Mouse (Mus musculus) thymus, postnatal 14 days (tissue): ENCODE data around the gene Adgrg1.

Source experiments
- DNase-seq: peaks from one replicate; pipeline ENCODE4 v3.0.0; 2021

Adgrg1 gene

GRCm38 (mm10) chr8:94978131-94978530, 3.6 kb downstream of the Adgrg1 start:
- peak; percentile 67 for DNase-seq

- DNase-seq: no peak
Measured at GRCm38 (mm10) chr8:94978593-94979319, 4.2 kb downstream of the Adgrg1 start.

DNA sequence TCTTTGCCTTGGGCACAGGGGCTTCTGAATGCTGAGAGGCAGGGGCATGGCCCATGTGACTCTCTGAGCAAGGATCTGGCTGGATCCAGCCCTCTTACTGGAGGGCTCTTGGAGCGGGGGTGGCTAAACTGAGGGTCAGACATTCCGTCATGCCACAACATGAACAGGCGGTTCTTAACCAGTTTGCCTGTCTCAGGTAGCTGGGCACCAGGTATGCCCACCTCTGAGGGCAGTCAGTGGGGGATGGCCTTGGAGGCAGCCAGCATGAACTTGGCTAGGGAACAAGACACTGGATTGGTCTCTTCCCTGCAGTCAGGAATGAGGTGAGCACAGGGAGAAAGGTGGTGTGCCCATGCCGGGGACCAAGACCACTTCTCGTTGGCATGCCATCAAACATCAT, 5.6 kb downstream of the Adgrg1 start:
- DNase-seq: no peak

GRCm38 (mm10) chr8:94980976-94981375, 6.4 kb downstream of the Adgrg1 start:
- DNase-seq: peak; percentile 39

GRCm38 (mm10) chr8:94981848-94982247, 7.3 kb downstream of the Adgrg1 start:
- no peak for DNase-seq

DNA sequence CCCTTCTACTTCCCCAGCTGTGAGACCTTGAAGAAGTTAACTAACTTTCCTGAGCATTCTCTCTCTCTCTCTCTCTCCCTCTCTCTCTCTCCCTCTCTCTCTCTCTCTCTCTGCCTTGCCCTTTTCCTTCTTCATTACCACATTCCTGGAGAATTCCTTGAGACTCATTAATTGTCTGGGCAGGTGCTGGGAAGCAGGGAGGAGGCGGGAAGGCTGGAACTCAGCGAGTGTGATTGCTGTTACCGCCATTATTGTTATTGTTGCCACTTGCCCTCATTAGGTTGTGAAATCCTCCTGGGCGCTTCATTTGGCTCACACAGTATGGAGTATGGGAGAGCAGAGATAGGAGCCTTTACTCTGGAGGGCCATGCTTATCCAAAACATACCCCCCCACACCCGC, 8.6 kb downstream of the Adgrg1 start:
- no peak for DNase-seq

GRCm38 (mm10) chr8:94983881-94984516, 9.4 kb downstream of the Adgrg1 start:
- DNase-seq: no peak

GRCm38 (mm10) chr8:94985023-94985422, 10.5 kb downstream of the Adgrg1 start:
- peak; percentile 64 for DNase-seq

DNA sequence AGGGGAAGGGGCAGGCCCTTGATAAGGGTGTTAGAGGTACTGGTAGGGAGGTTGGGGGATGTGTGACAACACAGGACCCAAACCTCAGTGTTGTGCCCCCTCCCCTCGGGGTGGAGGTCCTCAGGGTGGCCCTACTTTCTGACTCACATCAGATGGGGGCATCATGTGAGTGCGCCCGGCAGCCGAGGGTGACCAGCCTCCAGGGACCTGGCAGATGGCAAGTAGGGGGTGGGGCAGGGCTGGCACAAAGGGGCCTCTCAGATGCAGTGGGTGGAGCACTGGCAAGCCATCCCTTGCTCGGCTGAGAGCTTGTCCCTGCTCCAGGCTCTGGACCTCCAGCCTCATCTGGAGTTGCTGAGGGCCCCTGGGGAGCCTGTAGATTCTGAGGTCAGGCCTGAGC, 12.1 kb downstream of the Adgrg1 start:
- no peak for DNase-seq

GRCm38 (mm10) chr8:94987553-94987952, 13.0 kb downstream of the Adgrg1 start:
- DNase-seq: no peak

GRCm38 (mm10) chr8:94988619-94989018, 14.1 kb downstream of the Adgrg1 start:
- DNase-seq: no peak

DNA sequence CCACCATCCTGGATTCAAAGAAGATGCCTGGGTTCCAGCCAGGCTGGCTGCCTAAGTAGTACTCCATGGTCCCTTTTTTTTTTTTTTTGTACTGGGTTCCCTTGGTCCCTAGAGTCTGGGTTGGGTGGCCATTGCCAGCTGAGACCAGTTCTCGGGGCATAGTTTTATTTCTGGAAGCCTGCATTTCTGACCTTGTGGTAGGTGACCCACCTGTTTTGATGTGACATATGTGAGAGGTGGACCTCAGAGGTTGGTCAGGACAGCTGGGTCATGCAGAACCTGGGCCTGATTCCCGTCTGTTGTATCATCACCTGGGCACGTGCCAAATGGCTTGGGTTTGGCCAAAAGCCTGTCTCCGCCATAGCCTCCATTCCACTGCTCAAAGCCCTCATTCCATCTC, 15.2 kb downstream of the Adgrg1 start:
- DNase-seq: no peak

DNA sequence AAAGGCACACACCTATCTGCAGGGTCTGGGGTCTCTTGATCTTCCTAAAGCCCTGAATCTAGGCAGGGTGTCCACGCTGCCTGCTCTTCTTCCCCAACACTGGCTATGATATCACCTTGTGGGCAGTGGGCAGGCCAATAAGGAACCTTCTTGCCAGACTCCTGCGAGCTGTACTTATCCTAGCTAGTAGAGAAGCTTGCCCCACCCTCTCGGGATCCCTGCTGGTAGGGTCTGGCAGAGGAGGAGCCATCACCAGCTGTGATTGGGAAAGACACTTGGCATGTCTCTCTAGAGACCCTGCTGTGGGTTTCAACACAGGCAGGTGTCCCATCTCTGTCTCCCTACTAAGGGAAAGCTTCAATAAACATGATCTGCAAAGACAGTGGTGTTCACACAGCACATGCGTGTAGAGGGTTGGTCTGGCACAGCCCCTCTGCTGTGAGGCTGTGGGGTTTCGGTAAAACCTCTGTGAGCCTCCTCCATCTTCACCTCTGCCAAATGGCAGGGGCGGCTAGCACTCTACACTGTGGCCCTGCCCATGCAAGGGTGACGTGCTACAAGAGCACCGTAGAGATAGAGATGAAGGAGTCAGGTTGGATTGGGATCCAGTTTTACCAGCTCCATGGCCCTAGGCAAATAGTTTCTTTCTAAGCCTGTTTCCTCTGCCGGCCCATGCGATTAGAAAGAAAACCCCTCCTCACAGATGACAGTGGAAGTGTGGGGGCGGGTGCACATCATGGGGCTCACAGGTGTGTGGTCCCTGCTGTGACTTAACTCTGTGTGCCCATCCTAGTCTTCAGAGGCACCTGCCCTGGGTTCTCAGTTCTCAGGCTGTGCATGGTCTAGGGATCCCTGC, 16.3 kb downstream of the Adgrg1 start:
- peak; percentile 74 for DNase-seq

DNA sequence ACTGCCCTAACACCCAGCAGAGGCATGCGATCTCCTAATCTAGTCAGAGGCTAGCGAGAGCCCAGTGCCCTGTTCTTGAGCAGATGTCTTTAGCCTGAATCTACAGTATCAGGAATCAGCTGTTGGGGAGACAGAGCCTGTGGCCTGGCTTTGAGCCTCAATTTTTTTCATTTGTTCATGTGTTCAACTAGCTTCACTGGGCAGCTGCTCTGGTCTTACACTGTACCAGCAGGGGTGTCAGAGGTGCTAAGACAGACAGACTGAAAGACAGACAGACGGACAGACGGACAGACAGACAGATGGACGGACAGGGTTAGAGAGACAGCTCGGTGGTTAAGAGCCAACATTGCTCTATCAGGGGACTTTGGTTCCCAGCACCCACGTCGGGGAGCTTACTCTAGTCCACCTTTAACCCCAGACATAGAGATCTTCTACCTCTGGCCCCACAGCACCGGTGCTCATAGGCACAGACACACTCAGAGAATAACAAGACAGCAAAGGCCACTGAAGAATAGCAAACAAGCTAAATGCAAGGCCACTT, 17.0 kb downstream of the Adgrg1 start:
- no peak for DNase-seq

GRCm38 (mm10) chr8:94992010-94992409, 17.5 kb downstream of the Adgrg1 start:
- no peak for DNase-seq

DNA sequence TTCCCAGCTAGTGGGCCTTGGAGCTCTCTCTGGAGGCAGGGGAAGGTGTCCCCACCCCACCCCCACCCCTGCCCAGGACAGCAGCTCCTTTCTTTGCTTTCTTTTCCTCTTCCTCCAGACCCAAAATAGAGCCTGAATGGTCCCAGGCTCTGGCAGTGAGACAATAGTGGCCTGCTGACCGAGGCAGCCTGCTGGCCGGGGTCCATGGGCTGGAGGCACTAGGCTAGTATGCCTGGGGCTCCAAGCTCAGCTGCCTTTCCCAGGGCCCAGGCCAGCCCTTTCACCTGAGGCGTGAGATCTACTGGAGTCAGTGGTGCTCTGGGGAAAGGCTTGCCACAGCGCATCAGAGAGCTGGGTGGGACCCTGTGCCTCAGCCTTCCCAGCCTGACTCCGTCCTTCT, 18.0 kb downstream of the Adgrg1 start:
- DNase-seq: no peak

DNA sequence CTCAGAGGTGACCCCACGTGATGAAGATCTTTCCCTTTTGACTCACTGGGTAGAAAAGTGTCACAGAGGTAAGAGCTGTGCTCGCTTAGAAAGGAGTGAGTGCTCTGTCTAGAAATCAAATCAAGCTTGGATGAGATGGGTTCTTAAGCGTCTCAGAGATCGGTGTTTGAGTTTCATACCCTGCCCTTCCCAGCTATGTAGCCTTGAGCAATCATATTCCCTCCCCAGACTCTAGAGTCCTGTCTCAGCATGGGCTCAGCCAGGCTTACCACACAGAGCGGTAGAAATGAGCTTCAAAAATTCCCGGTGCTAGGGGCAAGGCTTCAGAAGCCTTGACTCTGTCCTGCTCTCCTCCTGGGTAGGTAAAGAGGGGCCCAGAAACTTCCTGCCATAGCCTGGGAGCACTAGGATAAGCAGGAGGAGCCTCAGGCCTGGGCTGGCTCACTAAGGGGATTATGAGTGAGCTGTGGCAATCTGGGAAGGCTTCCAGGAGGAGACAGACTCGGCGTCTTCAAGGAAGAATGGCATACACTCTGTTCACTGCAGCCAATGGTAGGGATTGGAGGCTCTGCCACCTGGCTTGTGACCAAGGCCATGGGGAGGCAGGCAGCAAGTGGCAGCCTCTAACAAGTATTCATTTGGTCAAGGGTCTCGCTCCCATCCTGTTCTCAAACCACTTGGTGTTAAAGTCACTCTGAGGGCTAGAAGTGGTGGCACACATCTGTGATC, 18.6 kb downstream of the Adgrg1 start:
- no peak for DNase-seq

- DNase-seq: peak; percentile 94
Measured at GRCm38 (mm10) chr8:94994006-94994405, 19.5 kb downstream of the Adgrg1 start.

DNA sequence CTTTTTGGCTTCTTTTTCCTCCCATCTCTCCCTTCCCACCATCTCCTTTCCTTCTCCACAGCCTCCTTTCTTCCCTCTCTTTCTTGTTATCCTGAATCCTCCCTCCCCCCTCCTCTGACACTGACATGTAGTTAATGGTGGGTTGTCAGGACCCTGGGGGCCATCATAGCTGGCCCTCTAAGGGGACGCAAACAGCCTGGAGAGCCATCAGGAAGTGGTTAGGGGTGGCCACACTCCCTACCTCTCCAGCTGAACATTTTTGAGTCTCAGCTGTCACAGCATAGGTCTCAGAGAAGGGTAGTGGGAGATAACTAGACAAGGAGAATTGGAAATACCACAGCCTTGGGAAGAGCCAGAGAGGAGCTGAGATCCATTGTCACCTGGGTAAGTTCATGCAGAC, 20.0 kb downstream of the Adgrg1 start:
- DNase-seq: no peak

DNA sequence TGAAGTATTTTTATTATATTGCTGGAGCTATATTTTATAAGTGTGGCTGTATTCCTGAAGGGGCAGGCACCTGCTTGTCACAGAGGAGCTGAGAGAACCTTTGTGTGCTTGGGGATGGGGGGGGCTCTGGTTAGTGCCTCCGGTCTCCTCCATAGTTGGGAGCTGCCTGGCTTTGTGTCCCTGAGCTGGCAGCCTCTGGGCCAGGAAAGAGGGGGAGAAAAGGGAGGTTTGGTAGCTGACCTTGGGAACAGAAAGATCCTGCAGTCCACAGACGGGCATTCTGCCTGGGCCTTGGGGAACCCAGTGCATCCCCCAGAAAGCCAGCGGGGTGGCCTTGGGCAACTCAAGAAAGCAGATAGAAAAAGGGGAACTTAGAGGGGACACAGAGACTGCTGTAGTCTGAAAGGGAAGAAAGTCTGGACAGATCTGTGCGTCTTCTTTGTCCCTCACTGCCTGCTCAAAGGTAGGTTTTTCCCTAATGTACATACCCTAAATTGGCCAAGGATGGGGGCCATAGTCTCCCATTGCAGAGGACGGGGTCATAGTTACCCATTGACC, 20.9 kb downstream of the Adgrg1 start:
- no peak for DNase-seq

DNA sequence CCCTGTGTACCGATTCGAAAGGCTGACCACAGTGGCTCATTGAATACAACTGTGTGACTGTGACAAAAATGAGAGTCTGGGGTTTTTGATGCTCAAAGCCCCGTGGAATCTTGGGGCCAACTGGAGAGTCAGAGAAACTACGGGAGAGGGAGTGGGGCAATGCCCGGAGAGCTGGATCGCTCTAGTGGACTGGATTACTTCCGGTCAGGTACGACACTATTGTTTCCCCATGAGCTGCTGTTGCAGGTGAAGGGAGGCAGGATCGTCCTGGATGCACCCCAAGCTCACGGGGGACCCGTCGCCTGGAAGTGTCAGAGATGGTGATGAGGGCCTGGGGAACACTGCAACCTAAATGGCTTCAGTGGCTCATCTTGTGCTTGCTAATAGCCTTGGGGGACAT, 21.5 kb downstream of the Adgrg1 start:
- DNase-seq: no peak
